Mouse (Mus musculus): ENCODE measurements around the gene Elof1.

Elof1 gene

DNA sequence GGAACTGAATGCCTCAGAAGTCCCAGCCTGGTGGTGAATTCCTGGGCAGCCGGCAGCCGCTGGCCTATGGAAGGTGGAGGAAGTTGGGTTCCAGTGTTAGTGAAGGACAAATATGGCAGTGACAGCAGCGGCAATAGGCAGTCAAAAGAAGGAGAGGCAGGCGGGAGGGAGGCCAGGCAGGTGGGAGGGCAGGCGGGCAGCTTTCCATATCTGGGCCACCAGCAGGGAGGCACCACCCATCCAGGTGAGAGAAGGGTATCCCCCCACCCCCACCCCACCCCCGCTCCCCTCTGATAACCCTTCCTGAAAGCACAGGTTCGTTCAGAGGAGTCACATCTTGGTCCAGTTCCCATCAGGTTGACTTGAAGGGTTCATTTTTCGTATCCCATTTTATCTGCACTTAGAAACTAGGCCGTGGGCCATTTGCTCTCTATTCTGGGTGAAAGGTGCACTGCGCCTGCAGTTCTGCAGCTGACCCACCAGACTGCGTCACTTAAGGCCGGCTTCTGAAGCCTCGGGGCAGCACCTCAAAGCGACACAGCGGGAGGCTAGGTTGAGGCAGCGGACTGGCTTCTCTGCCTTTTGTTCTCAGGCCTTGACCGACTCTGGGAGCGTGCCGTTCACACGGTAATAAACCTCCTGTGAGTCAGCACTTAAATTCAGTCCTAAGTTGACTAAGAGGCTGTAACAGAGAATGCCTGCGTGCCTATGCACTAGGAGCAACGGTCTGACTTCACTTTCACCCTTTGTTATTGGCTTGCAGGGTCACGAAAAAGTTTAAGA, 20.0 kb upstream of the Elof1 start:
- in situ Hi-C loops (cut with MboI, MseI): no loop called here

DNA sequence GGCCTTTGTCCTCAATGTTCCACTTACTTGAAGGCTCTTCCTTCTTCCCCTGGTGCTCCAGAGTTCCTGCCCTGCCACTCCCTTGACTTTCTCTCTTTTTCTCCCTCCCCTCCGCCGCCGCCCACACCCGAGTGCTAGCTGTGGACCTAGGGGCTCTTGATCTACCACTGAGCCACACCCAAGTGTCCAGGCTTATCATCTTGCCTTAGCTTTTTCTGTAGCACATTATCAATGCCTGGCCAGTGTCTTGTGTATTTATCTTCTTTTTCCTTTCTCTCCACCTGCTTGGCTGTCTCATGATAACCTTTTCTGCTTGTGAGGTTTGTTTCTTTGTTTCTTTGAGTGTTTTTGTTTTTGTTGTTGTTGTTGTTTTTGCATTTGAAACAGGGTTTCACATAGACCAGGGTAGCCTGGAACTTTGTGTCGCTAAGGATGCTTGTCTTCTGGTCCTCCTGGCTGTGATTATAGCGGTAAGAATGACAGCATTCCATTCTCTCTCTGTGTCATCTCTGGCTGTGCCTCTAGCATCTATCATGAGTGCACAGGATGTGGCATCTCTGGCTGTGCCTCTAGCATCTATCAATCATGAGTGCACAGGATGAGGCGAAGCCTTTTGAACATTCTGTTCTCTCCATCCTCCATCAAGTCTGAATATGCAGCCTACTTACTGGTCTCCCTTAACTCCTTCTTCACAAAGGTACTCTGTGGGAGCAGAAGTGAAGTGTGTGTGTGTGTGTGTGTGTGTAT, 18.8 kb upstream of the Elof1 start, which contains the start of gene Acp5:
Gene Acp5, minus strand, starts transcription at position 68 of the 747 bp plus-strand sequence.
- in situ Hi-C loops (cut with MboI, MseI): no loop called here

DNA sequence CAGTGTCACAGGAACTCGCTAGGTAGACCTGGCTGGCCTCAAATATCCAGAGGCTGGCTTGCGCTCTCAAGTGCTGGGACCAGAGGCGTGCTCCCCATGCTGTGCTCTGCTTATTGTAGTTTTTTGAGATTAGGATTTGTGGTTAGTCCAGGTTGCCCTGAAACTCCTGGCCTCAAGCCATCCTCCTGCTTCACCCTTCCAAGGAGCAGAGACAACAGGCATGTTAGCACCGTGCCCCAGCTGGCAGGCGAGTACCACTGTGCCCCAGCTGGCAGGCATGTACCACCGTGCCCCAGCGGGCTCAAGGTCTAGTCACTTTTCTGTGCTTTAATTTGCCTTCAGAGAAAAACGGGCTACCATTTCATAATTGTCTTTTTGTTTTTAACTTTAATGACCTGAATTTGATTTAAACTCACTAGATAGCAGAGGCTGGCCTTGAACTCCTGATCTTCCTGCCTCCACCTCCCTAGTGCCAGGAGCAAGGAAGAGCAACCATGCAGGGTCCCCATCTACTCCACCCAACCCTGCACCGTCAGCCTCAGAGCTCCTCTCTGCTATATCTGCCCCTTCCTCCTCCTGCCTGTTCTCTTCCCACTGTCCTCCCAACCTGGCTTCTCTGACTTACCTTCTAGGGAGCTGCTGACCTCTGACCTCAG, 18.1 kb upstream of the Elof1 start:
- in situ Hi-C loops (cut with MboI, MseI): no loop called here

GRCm38 (mm10) chr9:22134246-22134890, 17.4 kb upstream of the Elof1 start:
- in situ Hi-C loops (cut with MboI, MseI): no loop called here

GRCm38 (mm10) chr9:22132220-22132619, 15.2 kb upstream of the Elof1 start:
- in situ Hi-C loops (cut with MboI, MseI): no loop called here

- in situ Hi-C loops (cut with MboI, MseI): no loop called here
These were observed 14.4 kb upstream of the Elof1 start for GRCm38 (mm10) chr9:22131226-22131981.

DNA sequence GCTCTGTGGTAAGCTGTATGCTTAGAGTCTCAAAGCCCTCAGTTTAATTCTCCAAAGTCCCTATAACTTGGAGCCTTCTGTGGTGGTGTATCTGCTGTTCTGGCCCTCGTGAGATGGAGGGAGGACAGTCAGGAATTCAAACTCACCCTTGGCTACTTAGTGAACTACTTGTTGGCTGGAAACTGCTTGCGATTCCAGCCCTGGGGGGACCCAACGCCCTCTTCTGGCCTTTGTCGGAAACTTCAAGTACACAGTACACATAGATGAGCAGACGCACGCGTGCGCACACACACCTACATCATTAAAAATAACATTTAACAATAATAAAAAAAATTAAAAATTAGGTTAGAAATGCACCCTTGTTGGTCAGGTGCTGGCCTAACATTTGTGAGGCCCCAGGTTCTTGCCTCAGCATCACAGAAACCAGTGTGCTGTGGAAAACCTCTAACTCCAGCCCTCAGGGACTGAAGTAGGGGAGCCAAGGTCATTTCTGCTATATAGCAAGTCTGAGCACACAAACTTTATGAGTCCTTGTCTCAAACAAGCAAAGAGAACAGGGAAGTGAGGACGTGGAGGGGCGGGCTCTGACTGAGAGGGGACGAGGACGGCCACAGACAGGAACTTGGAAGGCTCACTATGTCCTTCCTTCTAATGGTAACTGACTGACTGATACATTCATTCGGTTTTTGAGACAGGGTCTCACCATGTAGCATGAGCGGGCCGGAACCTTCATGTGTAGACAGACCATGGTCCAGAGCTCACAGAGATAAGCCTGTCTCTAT, 8.5 kb upstream of the Elof1 start:
- in situ Hi-C loops (cut with MboI, MseI): no loop called here

DNA sequence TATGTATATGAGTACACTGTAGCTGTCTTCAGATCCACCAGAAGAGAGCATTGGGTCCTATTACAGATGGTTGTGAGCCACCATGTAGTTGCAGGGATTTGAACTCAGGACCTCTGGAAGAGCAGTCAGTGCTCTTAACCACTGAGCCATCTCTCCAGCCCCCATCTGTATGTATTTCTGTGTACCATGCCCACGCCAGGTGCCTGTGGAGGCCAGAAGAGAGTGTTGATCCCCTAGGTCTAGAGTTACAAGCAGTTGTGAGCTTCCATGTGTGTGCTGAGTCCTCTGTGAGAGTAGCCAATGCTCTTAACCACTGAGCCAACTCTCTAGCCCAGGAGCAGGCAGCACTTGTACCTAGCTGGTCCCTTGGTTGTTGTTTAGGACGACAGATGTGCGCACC, 7.2 kb upstream of the Elof1 start:
- in situ Hi-C loops (cut with MboI, MseI): no loop called here

DNA sequence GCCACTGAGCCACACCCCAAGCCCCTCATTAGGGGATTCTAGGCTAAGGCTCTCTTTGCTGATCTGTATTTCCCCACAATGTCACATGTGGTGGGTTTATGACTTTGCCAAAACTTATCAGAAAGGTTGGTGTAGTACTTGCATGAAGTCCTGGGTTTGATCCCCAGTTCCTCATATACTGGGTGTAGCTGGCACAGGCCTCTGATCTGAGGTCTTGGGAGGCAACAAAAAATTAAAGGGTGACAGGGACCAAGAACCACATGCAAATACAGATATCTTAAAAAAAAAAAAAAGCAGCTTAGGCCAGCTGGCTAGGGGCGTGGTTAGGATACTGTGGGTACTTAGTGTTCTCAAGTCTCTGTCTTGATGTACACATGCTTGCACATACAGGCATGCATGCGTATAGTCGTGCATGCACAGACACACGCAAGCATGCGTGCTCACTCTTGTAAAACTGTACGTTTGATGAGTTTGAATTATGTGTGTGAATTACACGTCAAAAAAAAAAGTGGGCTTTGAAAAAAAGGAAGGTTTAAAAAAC, 6.2 kb upstream of the Elof1 start:
- in situ Hi-C loops (cut with MboI, MseI): no loop called here

DNA sequence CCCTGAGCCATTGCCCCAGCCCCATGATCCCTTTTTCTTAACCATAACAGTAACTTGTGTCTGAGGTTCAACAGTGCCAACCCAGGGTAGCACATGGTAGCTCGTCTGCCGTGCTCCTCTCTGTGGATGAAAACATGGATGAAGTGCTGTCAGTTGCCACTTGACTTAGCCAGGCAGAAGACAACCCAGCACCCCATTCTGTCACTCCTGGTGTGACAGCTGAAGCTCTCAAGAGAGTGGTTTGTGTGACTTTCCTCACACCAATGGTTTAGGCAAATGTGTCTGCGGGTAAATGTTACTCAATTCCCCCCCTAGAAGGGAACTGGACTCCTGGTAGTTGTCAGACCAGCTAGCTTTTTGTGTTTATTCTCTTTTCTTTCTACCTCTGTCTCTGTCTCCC, 5.0 kb upstream of the Elof1 start:
- in situ Hi-C loops (cut with MboI, MseI): no loop called here

DNA sequence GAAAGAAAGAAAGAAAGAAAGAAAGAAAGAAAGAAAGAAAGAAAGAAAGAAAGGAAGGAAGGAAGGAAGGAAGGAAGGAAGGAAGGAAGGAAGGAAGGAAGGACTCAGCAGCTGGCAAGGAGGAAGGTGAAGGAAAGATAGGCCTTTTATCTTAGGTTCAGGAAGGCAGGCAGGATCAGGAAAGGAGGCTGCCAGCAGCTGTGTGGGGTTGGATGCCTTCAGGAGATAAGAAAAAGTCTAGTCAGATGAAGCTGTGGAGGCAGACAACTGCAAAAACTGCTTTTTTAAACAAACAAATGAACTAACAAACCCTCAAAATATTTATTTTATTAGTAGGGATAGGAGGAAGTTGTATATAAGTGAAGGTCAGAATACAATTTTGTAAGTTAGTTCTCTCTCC, 4.6 kb upstream of the Elof1 start:
- in situ Hi-C loops (cut with MboI, MseI): no loop called here

GRCm38 (mm10) chr9:22119543-22119942, 2.6 kb upstream of the Elof1 start:
- in situ Hi-C loops (cut with MboI, MseI): no loop called here

DNA sequence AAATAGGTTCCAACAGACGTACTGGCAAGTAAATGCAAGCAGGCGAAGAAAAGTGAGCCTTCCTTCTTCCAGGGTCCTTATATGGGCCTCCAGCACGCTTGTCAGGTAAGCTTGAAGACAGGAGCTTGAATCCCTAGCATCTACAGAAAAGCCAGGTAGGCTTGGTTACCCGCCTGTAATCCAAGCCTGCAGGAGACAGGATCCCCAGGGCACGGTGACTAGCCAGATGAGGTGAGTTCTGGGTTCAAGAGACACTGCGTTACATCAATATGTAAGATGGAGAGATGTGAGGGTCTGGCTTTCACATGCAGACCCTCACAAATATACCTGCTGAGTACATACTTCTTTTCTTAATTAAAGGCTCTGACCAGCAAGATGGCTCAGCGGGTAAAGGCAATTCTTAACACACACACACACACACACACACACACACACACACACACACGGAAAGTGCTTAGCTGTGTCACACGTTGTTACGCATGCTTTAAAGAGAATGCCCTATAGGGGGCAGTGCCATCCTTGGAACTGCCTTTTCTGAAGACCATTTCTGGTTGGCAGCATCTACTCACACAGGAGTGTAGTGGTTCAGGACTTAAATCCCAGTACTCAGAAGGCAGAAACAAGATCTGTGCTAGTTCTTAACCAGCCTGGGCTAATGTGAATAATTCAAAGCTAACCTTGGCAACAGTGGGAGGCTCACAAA, 933 bp upstream of the Elof1 start:
- in situ Hi-C loops (cut with MboI, MseI): no loop called here

- in situ Hi-C loops (cut with MboI, MseI): no loop called here
These were observed 886 bp downstream of the Elof1 start for GRCm38 (mm10) chr9:22116086-22116485.

- in situ Hi-C loops (cut with MboI, MseI): no loop called here
These were observed 1.3 kb downstream of the Elof1 start for GRCm38 (mm10) chr9:22115635-22116034.

DNA sequence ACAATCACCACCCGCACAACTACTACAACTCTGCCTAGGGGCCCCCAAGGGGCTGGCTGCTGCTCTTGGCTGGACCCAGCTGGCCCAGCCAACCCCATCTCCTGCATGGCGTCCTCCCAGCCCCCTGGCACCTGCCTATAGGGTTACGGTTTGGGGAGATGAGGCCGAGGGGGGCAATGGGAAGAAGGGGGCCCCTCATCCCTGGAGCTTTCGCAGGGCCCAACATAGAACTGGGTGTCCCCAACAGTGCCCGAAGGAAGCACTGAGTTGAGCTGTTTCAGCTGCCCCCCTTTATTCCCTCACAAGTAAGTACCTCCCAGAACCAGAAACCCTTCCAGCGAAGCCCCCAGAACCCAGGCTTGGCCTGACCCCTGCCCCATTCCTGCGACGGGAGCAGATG, 8.8 kb downstream of the Elof1 start:
- in situ Hi-C loops (cut with MboI, MseI): no loop called here

GRCm38 (mm10) chr9:22099922-22100321, 17.1 kb downstream of the Elof1 start:
- in situ Hi-C loops (cut with MboI, MseI): no loop called here

GRCm38 (mm10) chr9:22098993-22099696, 17.8 kb downstream of the Elof1 start, which contains the start of gene Cnn1:
Gene Cnn1 (plus strand): TSS chr9:22099216.
- in situ Hi-C loops (cut with MboI, MseI): no loop called here

GRCm38 (mm10) chr9:22095854-22096307, 21.1 kb downstream of the Elof1 start:
- in situ Hi-C loops (cut with MboI, MseI): no loop called here
